Mouse (Mus musculus) monocyte, adult 5-6 weeks (primary cell): Measurements from ENCODE around the gene Reep3. TPM values are rescaled to one million over a fixed set of nuclear protein-coding genes. Genes with fewer than 3 reads are reported as not detected.

Experiments
- ATAC-seq: fragments of 153-309, 156-312 bp; replicated peaks from 2 replicates; pipeline ENCODE4 v1.8.0; 2017; ENCODE audit warnings: mild to moderate bottlenecking; ENCODE audit not compliant: low TSS enrichment, insufficient number of reproducible peaks, severe bottlenecking, poor library complexity, low FRiP score
- total RNA-seq: library from RNA; stranded (forward); fragments of 200-1000, 200-491, 200-594 nt; gene quantifications from 3 replicates; pipeline ENCODE4 v1.2.3, GENCODE M21; 2017

Gene Reep3
- total RNA-seq, 1 experiment from 2014 or later = 12.9 TPM

- ATAC-seq = no peak
Observed at GRCm38 (mm10) chr10:66966391-66967109, 130.2 kb downstream of the Reep3 start.

- ATAC-seq = no peak
Observed at GRCm38 (mm10) chr10:66960136-66960535, 136.6 kb downstream of the Reep3 start.

Other genes with a start within 250 kb of the Reep3 start
- gene Jmjd1c, start 820 bp downstream of the Reep3 start, total RNA-seq = 110 to 165 TPM (median 124 TPM) in 3 replicates
- gene Nrbf2, start 188.4 kb upstream of the Reep3 start, total RNA-seq = 29.7 to 44.7 TPM (median 33.8 TPM) in 3 replicates